Mouse (Mus musculus) C2C12 (cell line): Measurements from ENCODE around the gene Cip2a. TPM values are rescaled to one million over a fixed set of nuclear protein-coding genes. Genes with fewer than 3 reads are reported as not detected.

ENCODE experiments used
- H3K27me3 ChIP-seq: one replicate; pipeline ENCODE4 v1.6.1; 2011; ENCODE audit not compliant: control insufficient read depth, insufficient read depth, insufficient read length
- H3K36me3 ChIP-seq: one replicate; pipeline ENCODE4 v1.6.1; 2011; ENCODE audit not compliant: control insufficient read depth, insufficient read depth
- H3K4me3 ChIP-seq: one replicate; pipeline ENCODE4 v1.5.1; 2011; ENCODE audit warnings: mild to moderate bottlenecking, control low read depth; ENCODE audit not compliant: poor library complexity, insufficient read depth, severe bottlenecking
- H3K79me2 ChIP-seq: one replicate; pipeline ENCODE4 v1.6.1; 2011; ENCODE audit not compliant: control insufficient read depth, insufficient read depth
- H3K79me3 ChIP-seq: one replicate; pipeline ENCODE4 v1.6.1; 2011; ENCODE audit warnings: low read depth, control low read depth
- H3ac ChIP-seq: one replicate; pipeline ENCODE3; 2011; ENCODE audit warnings: low read depth; ENCODE audit not compliant: control insufficient read depth, insufficient read length
- CEBPB ChIP-seq: IDR thresholded peaks from one replicate; pipeline ENCODE4 v1.6.1; 2011; ENCODE audit warnings: low read depth, mild to moderate bottlenecking, control low read depth, moderate library complexity
- CTCF ChIP-seq: IDR thresholded peaks from one replicate; pipeline ENCODE4 v1.5.1; 2011; ENCODE audit not compliant: control insufficient read depth, insufficient read depth, insufficient read length
- FOSL1 ChIP-seq: IDR thresholded peaks from one replicate; pipeline ENCODE4 v1.8.0; 2011; ENCODE audit warnings: mild to moderate bottlenecking, low read length; ENCODE audit not compliant: poor library complexity, insufficient read depth, severe bottlenecking
- MAX ChIP-seq: IDR thresholded peaks from one replicate; pipeline ENCODE4 v1.6.1; 2011; ENCODE audit warnings: mild to moderate bottlenecking, control low read depth
- MYOD1 ChIP-seq: IDR thresholded peaks from one replicate; pipeline ENCODE4 v1.6.1; 2011; ENCODE audit warnings: low read depth; ENCODE audit not compliant: control insufficient read depth, insufficient read length
- MYOG ChIP-seq: IDR thresholded peaks from one replicate; pipeline ENCODE4 v1.6.1; 2011; ENCODE audit not compliant: control insufficient read depth, insufficient read length; ENCODE audit errors: extremely low read depth
- USF1 ChIP-seq: IDR thresholded peaks from one replicate; pipeline ENCODE4 v1.6.1; 2011; ENCODE audit warnings: low read depth, mild to moderate bottlenecking, control low read depth, moderate library complexity
- polyA plus RNA-seq: library from polyadenylated mRNA; unstranded; fragments of >200 nt; fragmentation: generic; extraction: Trizol; gene quantifications from one replicate; pipeline ENCODE4 v1.2.1, GENCODE M21; 2012; ENCODE audit warnings: missing spikeins

Cip2a gene
- polyA plus RNA-seq, 1 experiment = 12.6 TPM

DNA sequence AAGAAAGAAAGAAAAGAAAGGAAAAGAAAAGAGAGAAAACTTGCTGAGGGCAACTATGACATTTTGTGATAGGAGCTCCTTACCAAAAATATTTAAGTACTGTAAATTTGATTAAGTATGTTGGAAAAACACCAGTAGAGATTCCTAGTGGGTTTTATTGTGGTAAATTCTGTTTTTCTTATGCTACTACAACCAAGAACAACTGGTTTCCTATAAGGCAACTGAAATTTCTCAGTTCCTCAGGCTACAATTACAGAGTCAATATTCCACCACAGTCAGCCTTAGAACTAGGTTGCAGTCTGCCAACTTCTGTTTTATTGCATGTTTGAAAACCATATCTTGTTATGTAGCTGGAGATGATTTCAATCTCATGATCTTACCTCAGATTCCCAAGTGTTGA is 4.3 kb upstream of the Cip2a start:
- Histone ChIP-seq H3K27me3 (no peaks in the 10 kb centered on the region), H3ac (no peak overlapping the region), H3K79me3 (peaks cover 34% of the 10 kb centered on the region), H3K36me3 (no peaks in the 10 kb centered on the region), H3K79me2 (peaks cover 46% of the 10 kb centered on the region), H3K4me3 (no peak overlapping the region)
- TF ChIP-seq MAX = no peak

DNA sequence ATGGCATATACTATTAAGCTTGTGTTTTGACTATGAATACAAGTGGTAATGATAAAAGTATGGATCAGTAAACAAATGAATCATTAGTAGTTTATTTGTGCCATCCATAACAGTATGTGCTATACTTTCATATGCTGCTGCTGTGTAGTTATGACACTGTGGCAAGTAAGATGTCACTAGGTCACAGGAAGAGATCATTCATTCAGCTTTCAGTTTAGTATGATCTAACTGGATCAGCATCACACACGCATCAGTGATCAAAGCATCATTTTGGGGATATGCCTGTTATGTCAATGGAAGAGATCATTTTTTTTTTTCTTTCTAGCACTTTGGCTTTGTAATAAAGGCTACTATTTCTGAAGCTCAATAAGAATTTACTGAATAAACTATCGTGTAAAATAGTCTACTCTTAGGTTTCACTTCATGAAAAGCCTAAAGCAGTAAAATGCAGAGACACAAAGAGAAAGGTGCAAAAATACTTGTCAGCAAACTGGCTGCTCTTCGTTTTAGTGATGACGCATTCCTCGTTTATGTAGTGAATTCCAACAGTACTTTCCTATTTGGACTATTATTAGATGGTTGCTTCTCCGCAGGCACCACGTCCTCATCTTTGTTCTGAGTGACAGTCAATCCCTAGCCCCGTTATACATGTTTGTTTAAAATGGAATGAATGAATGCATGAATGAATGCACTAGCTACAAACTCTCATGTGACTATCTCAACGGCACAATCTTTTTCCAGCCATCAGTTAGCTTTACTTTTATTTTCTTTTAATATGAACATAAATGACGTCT is 1.4 kb upstream of the Cip2a start:
- TF ChIP-seq MYOD1 (no peak), MAX (no peak), CTCF (no peak), USF1 (no peak), FOSL1 (no peak), CEBPB (no peak)
- peaks cover 76% of the 10 kb centered on the region for H3K79me2 ChIP-seq
- peak overlapping the region; percentile 62 for H3ac ChIP-seq

DNA sequence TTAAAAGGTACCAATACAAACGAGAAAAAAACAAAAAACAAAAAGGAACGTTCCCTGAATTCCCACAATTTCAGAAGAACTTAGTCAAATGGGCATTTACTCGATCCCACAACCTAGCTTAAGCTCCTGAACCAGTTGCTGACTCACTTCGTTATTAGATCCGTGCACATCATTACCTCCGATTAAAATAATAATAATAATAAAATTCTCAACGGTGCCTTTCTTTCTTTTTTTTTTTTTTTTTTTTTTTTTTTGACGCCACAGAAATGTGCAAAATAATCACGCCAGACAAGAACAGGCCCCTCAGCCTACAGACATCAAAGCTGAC is 790 bp upstream of the Cip2a start:
- Histone ChIP-seq H3K27me3 (no peaks in the 10 kb centered on the region), H3K79me3 (peaks cover 60% of the 10 kb centered on the region), H3K4me3 (peak overlapping the region; percentile 83), H3K36me3 (peaks cover 12% of the 10 kb centered on the region), H3K79me2 (peaks cover 81% of the 10 kb centered on the region), H3ac (peak overlapping the region; percentile 95)
- no peak for TF ChIP-seq FOSL1

More for the DNA sequence above, 1.4 kb upstream of the Cip2a start:
- peaks cover 12% of the 10 kb centered on the region for H3K36me3 ChIP-seq
- peaks cover 60% of the 10 kb centered on the region for H3K79me3 ChIP-seq
- H3K27me3 ChIP-seq = no peaks in the 10 kb centered on the region
- H3K4me3 ChIP-seq = peak overlapping the region; percentile 83

DNA sequence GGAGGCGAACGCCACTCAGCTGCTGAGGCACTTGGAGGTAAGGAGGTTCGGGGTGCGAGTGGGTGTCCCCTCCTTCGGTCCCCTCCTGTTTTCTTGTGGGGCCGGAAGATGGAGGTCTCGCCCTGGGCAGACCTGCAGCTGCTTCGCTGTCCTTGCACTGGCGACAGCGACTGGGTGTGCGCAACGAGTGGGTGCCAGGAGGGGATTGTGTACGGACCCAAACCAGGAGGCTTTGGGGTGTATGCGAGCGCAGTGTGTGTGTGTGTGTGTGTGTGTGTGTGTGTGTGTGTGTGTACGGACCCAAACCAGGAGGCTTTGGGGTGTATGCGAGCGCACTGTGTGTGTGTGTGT is 333 bp downstream of the Cip2a start:
- no peaks in the 10 kb centered on the region for H3K27me3 ChIP-seq
- H3K36me3 ChIP-seq = peaks cover 21% of the 10 kb centered on the region
- H3ac ChIP-seq = peak overlapping the region; percentile 99
- peak overlapping the region; percentile 83 for H3K4me3 ChIP-seq
- peaks cover 62% of the 10 kb centered on the region for H3K79me3 ChIP-seq
- H3K79me2 ChIP-seq = peaks cover 91% of the 10 kb centered on the region
- TF ChIP-seq CTCF (no peak), MYOG (no peak), FOSL1 (no peak), MYOD1 (no peak), USF1 (no peak), MAX (no peak), CEBPB (no peak)

DNA sequence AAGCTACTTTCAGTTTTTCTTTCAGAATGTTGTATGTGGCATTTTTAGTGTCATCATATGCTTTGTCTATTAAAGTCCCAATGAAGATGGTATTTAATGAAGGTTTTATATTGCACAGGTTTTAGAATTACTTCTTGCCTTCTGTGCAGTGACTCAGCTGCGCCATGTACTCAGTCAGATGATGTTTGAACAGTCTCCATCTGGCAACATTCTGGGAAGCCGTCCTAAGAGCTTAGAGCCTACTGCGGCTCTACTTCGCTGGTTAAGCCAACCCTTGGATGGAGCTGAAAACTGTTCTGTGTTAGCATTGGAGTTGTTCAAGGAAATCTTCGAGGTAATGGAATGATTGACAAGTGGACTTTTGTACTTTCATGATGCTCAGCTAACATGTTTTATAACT is 10.2 kb downstream of the Cip2a start:
- no peak overlapping the region for H3ac ChIP-seq
- H3K4me3 ChIP-seq = no peak overlapping the region
- no peaks in the 10 kb centered on the region for H3K79me3 ChIP-seq
- no peaks in the 10 kb centered on the region for H3K27me3 ChIP-seq
- H3K36me3 ChIP-seq = peaks cover 84% of the 10 kb centered on the region
- TF ChIP-seq MAX (no peak), CTCF (no peak), CEBPB (no peak), USF1 (no peak), FOSL1 (no peak), MYOG (no peak), MYOD1 (no peak)
- H3K79me2 ChIP-seq = no peaks in the 10 kb centered on the region

DNA sequence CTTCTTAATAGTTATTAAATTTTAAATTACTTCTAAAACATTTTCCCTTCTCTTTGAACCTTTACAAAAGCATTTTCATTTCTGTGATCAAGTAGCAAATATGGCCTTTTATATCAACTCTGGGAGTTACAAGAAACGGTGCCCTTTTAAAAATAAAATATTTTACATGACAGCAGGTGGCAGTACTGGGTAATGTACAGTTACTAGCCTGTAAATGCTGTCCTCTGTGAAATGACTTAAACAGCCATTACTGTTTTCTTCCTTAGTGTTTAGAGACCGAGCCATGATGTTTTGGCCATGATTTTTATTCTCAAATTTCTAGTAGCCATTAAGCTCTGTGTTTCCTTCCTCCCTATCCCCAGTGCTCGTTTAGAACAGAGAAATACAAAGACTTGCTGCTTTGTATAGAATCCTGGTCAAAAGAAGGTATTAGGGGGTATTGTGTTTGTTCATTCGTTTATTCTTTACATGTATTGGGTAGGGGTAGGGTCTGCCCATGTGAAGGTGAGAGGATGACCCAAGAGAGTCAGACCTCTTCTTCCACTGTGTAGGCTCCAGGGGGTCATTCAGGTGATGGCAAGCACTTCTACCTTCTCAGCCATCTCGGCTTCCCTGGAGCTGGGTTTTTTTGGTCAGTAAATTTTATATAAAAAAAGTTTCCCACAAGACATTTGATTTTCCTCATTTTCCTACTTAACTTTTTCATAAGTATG is 22.8 kb downstream of the Cip2a start:
- peaks cover 88% of the 10 kb centered on the region for H3K36me3 ChIP-seq
- H3ac ChIP-seq = no peak overlapping the region
- TF ChIP-seq CEBPB (no peak), MYOD1 (no peak), USF1 (no peak), CTCF (no peak), MAX (no peak), FOSL1 (no peak), MYOG (no peak)
- H3K27me3 ChIP-seq = no peaks in the 10 kb centered on the region
- H3K4me3 ChIP-seq = no peak overlapping the region
- no peaks in the 10 kb centered on the region for H3K79me3 ChIP-seq
- H3K79me2 ChIP-seq = no peaks in the 10 kb centered on the region
